Mouse (Mus musculus) layer of hippocampus, adult 11-12 months (tissue): ENCODE results near the gene Ptprr.

Source experiments
- DNase-seq: peaks from one replicate; pipeline ENCODE4 v3.0.0; 2022; ENCODE audit warnings: low spot score

The Ptprr gene

GRCm38 (mm10) chr10:116266561-116267433 is 248.8 kb downstream of the Ptprr start:
- DNase-seq: no peak

DNA sequence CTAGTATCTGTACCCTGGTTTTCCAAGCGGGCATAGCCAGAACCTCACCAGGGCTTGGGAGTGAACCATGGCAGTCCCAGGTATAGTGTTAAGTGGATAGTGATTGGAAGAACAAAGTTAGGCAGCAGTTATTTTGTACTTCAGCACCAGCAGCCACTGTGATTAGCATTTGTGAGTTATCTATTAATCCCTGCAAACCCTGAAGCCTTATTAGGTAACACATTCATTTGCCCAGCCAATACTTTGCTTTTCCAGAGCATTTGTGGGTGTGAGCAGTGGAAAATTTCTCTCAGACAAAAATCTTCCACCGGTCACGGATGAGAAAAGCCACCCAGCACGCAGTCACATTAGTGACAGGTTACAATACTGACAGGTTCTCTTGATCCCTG is 249.4 kb downstream of the Ptprr start:
- DNase-seq: no peak

GRCm38 (mm10) chr10:116268343-116268742 is 250.3 kb downstream of the Ptprr start:
- DNase-seq: no peak

DNA sequence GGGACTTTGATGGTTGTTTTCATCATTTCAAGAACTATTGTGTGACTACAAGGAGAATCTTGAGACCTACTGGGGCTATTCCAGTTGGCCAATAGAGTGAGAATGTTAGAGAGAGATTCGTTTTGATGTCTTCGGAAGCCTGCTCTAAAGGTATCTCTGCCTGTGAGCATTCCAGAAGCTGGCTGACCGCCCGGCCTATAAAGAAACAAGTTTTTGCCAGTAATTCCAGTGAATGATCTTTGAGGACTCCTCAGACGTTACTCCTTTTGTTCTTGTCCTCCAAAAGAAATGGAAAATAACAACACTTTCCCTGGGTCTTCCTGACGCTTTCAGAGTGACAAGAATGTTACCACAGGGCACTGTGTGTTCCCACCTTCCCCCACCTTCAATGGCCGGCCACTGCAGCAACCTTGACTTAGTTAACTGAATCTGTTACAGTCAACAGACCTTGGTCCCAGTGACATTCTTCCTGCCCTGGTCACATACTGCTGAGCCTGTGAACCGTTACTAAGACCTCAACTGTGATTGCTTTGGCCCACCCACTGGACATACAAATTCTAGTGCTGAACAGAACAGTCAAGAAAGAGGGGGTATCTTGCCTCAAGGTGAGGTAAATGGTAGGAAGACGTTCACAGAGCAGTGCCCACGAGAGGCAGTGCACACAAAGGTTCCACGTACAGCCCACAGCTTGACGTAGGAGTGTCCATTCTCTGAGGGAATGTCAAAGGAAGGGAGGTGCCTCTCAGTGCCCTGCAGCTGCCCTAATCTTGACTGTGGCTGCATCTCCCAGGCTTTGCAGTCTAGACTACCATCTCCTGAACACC is 252.8 kb downstream of the Ptprr start:
- no peak for DNase-seq

DNA sequence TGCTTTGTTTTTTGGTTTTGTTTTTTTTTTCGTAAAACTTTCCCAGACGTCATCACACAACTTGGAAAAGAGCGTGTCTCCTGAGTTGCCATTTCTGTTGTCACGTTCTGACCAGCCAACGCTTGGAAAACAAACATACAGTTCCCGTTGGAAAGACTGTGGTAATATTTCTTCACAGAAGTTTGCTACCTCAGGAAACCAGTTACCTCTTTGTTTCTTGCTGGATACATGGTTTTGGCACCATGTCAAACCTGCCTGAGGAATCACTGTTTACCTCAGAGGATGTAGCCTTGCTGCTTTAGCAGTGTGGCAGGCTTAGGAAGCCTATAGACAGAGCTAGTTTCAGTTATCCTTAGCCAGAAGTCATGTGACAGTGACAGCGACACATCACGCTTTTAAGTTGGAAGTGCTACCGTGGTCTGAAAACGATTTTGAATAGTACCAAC is 253.5 kb downstream of the Ptprr start:
- DNase-seq: no peak

DNA sequence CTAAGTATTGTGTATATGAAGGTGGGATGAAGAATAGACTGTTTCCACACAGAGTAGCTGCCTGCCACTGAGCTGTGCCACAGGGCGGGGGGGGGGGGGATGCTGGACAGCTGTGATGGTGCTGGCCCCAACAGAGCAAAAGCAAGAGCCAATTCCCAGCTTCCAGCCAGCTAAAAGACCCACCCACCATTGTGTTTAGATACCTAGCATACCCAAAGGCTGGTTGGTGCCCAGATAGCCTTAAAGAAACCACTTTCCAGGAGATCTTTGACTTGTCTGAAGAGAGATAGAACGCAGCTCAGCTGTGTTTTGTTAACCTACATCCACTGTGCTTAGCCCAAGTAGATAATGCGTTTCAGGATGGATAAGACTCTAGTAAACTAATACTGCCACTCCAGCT is 254.1 kb downstream of the Ptprr start:
- DNase-seq: no peak

DNA sequence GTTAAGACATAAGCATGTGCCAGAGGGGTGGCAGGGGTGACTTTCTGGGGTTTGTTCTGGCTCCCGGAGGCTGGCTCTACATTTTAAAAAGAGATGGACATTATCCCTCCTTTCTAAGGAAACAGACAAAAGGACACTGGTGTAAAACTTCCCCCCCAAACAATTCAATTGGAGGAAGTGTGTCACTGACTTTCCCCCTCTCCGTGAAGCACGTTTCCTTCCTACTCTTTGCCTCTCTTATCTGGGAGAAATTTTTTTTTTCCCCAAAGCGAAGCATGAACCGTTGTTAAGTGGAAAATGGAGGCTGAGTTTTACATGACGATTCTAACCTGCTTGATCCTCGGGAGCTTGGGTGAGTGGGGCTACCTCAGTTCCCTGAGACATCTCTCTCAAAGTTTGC is 257.3 kb downstream of the Ptprr start, which contains the start of gene Ptprb:
TSS of gene Ptprb (plus strand) at position 244 of the 400 bp plus-strand sequence.
- DNase-seq: no peak

GRCm38 (mm10) chr10:116286697-116287344 is 268.8 kb downstream of the Ptprr start:
- no peak for DNase-seq

DNA sequence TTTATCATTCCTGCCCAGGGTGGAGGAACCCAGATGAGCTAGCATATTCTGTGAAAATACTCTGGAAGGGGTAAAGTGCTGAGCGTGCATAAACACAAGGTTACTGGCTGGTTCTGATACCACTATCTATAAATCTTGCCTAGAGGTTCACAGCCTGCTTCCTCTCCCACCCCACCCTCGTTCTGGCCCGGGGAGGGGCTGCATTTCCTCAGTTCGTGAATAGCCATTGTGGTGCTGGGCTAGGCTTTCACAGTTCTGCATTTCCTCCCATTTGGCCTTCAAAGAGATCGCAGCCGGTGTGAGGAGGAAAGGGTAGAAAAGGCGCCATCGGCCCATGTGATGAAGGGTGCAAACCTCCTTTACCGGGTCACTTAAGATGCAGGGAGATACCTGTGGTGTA is 270.1 kb downstream of the Ptprr start:
- no peak for DNase-seq

DNA sequence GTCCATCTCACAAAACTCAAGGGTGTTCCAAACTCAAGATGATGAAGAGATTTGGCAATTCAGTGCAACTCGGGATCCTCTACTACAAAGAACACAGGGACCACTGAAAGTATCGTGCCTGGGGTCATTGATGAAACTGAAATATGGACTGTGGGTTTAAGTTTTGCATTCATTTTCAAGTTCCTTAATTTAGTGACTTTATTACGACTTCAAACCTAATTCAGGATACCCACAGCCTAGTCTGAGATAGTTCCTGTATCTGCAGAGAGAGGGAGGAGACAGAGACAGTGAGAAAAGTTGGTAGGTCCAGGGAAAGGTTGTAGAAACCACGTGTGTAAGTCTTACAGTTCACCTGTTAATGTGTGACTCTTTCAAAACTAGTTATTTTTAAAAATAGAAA is 272.5 kb downstream of the Ptprr start:
- no peak for DNase-seq

DNA sequence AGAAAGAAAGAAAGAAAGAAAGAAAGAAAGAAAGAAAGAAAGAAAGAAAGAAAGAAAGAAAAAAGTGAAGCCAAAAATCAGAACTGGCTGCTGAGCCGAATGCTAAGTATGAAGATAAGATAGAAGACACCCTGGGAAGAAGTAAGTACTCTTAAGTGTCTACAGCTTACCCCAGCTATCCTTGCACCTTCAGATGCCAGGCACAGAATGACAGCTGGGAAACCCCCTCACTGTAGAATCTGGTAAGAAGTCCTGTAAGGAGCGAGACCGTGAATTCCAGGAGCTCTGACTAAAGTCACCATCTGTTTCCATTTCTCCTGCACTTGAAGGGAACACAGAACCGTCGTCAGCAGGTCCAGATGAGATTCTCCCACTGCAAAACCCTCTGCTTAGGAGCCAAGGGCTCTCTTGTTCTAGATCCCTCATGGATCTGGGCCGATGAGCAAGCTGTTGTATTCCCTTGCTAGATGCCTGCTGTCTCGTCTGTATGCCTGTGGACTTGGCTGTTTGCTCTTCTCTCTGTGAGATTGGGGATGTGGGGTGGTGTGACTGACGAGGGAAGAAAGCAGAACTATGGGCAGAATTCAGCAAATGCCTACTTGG is 273.2 kb downstream of the Ptprr start:
- DNase-seq: peak; percentile 42

DNA sequence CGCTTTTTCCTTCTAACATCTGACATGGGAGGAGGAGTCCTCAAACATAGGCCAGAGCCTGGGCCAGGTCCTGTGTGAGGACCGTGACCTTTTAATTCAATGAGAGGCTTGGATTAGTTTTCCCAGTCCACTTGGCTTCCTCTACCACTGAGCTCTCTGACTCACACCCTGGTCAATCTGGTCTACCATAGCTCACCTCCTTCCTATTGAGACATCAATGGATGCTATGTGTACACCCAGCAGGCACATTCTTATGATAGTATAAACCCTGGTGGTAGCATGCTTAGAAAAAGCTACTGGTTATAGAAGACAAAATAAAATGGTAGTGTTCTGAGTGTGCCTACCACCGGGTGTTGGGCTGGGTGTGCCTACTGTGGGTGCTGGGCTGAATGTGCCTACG is 278.4 kb downstream of the Ptprr start:
- DNase-seq: no peak

GRCm38 (mm10) chr10:116297854-116298253 is 279.8 kb downstream of the Ptprr start:
- no peak for DNase-seq

DNA sequence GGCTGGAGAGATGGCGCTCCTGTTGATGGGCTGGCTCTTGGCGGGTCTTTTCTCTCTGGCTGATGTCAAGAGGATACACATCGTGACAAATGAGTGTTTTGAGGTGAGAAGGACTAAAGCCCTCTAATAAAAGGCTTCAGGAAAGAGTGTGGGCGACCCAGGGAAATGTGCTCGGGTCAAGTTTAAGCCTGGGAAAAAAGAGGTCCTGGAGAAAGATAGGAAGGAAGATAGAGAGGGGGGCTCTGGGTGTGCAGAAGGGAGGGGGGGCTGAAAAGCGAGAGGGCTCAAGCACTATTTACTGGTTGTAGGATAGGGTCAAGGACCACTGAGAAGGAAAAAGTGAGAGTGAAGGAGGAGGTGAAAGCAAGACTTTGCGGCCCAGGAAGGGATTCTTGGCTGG is 282.8 kb downstream of the Ptprr start:
- DNase-seq: no peak

- DNase-seq: no peak
Observed at GRCm38 (mm10) chr10:116301258-116301657, 283.2 kb downstream of the Ptprr start.

GRCm38 (mm10) chr10:116304355-116304754 is 286.3 kb downstream of the Ptprr start:
- DNase-seq: no peak

DNA sequence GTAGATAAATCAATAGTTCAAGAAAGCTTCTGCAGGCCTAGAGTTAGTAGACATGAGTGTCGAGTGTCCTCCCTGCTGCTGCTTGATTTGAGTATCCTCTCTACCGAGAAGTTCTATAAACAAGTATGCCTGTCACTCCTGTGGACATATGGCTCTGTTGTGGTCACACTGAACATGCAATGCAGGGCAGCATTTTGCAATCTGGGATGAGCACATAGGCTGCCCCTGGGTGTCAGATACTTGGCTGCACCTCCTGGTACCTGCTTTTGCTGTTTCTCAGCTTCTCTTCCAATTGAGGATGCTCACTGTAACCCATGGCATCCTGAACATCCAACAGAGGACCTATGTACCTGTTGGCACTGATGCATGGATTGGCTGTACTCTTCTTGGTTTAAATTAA is 291.4 kb downstream of the Ptprr start:
- DNase-seq: no peak

- no peak for DNase-seq
Observed at GRCm38 (mm10) chr10:116310516-116311210, 292.6 kb downstream of the Ptprr start.

DNA sequence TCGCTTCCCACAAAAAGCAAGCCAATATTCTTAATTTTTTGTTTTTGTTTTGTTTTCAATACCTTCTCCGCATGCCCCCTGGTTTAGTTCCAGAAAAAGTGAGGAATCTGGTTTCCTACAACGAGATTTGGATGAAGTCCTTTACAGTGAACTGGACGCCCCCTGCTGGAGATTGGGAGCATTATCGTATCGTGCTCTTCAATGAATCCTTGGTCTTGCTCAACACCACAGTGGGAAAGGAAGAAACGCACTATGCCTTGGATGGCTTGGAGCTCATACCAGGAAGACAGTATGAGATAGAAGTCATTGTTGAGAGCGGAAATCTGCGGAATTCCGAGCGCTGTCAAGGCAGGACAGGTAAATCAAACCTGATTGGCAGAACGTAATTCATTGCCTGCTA is 301.2 kb downstream of the Ptprr start:
- peak; percentile 85 for DNase-seq
